Mouse (Mus musculus) thymus, postnatal 0 days (tissue): ENCODE measurements at regions not wholly inside any gene's neighbourhood (a gene's known extent, or its start where the extent isn't known, plus 50 kb on each side); places are given as distances from the start of the nearest gene placed in this dataset.
"Not testable (repeated sequence)": the region's sequence is repeated elsewhere in the genome, so short reads cannot be mapped to it uniquely, and the experiment has no call there.

Source experiments
- DNase-seq: peaks from one replicate; pipeline ENCODE4 v3.0.0-alpha.2; 2015; ENCODE audit warnings: low spot score

DNA sequence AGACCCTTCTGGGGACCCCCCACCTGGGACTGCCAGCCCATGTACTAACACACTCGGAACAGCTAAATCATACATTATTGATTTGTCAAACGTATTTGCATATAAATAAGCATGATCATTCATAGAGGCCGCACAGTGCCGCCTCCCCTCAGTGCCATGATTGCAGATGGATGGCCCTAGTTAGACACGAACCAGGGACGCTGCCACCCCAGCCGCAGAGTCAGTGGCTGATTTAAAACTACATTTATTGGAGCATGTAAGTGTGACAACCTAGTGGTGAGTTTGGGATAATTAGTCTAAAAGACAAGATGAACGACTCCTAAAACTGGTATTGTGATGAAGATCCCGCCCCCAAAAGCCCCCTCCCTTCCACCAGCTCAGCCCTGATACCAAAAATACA, 138.3 kb upstream of the Top1 start:
- DNase-seq: no peak

DNA sequence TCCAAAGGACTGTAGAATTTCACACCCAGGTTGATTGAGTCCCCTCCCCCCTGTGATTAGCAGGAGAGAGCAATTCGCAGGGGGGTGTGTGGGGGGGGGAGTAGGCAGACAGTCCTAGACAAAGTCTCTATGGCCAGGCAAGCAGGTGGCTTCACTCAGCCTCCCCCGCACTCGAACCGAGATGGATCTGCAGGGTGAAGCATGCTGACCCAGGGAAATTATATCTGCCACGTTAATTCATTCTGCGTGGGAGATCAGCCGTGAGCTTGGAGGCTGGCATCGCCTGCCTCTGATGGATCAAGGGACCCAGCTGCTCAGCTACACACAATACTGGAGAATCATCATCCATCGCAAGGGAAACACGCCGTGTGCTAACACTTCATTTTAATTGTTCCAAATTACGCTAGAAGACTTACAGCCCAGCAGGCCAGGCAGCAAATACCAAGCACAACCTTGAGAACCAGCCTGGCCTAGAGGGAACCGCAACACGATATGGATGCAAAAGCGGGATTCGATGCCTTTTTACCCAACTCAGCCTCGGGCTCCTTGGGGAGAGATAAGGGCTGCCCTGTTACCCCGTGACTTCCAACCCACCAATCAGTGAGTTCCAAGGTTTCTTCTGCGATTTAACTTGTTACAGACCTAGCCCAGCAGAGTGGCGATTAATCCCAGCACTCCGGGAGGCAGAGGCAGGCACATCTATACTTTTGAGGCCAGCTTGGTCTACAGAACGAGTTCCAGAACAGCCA, 137.7 kb upstream of the Top1 start:
- DNase-seq: no peak

DNA sequence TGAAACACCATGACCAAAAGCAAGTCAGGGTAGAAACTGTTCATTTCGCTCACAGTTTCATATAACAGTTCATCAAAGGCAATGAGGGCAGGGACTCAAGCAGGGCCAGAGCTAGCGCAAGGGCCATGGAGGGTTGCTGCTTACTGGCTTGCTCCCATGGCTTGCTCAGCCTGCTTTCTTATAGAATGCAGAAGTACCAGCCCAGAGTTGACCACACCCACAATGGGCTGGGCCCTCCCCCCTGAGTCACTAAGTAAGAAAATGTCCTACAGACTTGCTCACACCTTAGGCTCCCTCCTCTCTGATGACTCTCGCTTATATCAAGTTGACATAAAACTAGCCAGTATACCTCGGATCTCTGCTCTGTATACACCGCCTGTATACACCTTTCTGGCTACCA, 135.5 kb upstream of the Top1 start:
- DNase-seq: no peak

DNA sequence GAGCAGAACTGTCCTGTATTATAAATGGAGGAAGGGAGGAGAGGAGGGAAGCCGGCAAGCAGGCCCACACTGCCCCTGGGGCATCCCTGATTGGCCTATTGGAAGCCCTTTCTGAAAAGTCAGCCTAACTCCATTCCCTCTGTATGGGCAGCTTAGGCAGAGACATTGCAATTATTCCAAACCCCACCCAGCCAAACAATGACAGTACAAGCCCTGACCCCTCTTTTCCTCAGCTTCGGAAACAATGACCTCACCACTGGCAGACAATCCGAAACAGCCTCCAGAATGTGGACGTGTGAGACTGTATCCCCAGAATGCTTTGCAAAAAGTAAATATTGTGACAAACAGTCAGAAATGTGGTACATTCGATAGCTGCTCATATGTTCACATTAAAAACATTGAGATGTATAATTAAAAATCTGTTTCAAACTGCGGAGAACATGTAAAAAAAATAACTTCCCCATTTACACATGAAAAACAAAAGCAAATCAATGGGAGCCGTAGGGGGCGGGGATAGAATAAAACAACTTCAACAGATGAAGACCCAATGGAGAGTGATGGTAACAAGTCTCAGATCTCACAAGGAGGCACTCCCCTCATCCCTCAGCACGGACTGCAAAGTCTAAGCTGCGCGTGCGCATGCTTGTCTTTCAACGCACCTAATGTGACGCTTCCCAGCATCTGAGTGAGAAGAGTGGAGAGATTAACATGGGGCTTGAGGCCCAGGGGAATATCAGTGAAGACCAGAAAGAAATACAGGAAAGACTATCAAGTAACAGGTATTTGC, 134.9 kb upstream of the Top1 start:
- DNase-seq: no peak

DNA sequence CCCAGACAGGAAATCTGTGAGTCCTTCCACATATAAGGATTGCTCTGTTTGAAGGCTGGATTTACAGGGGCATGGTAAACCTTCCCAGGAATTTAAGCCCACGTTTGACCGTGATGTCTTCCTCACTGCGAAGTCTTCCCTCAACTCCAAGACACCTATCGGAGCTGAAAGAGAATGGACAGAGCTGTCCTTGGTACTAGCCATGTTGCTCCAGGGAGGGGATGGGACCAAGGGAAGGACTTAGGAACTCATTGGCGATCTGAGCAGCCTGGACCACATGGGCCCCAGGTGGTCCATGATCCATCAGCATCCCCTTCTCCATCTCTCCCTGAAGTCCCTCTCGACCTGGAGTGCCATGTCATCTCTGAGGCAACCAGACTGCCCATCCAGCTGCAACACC, 130.1 kb upstream of the Top1 start:
- no peak for DNase-seq

DNA sequence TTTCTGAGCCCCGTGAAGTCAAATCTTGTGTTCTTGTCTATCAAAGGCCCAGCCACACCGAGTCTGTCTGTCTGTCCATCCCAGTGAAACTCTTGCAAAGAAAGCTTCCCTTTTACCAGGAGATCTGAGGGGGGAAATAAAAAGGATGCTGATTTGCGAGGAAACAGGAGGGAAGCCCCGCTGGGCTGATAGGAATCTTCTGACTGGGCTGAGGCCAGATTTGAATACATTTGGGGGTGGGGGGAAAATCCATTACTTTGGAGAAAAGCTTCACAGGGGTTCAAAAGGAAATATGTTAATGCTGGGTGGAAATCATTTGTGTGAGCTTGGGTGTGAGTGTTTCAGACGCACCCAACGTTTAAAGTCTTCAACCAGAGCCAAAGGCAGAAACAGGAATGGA, 129.2 kb upstream of the Top1 start:
- no peak for DNase-seq

DNA sequence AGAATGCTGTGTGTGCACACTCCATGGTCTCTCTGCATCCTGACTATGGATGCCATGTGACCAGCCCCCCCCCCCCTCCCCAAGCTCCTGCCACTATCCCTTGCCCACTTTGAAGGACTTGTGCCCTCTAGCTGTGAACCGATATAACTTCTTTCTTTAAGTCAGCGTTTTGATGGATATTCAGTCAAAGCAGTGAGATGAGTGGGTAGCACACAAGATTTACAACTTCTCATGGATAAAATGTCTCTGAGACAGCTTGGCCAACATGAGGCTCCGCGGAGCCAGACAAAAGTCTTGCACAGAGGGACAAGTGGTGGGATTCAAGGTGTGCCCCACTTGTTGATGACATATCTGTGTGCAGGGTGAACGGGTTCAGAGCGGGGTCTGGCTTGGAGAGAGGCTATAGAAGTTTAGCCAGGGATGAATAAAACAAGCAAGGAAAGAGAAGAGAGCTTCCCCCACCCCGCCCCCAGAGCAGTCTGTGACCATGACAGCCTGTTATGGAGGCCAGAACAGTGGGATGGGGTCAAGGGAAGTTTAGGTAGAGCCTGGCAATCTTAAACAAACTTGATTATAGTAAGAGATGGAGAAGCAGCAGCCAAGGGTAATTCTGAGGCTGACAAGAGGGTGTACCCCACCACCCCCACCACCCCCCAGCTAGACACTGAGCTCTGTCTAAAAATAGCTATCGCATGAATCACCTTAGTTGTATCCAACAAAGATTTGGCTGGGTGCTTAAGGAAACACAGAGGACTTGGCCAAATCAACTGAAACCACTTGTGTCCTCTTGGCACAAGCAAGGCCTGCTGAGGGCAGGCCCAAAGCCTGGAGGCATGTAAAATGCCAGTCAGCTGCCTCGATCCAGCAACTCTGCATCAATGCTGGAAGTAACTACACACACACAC, 120.1 kb upstream of the Top1 start:
- DNase-seq: peak; percentile 20

DNA sequence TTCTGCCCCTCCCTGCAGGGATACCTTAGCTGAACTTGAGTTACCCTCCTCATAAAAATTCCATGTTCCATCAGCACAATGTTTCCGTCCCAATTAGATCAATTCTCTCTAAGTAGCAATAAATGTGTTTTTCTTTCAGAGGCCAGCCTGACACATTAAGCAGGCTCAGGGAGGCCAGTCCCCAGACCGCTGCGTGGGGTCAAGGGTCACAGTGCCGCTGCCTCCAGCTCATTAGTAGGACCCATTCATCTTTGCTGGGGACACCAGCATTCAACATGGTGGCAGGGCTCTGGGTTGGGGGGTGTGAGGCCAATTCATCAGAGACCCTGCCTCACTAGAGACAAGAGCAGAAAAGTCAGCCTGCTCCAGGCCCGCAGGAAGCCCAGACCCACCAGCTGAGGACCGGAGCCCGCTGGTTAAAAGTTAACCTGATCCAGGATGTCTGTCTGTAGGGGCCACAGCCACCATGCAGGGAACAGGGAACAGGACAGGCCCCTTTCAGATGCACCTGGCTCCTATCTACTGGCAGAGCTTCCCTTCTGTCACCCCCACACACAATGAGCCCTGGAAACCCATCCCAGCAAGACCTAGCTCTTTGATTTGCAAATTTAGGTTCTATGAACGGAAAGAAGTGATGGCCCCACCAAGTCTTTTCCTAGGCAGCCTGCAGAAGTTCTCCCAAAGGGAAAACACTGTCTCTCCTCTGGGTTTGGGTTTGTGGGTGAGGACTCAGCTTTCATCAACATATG, 119.1 kb upstream of the Top1 start:
- no peak for DNase-seq

DNA sequence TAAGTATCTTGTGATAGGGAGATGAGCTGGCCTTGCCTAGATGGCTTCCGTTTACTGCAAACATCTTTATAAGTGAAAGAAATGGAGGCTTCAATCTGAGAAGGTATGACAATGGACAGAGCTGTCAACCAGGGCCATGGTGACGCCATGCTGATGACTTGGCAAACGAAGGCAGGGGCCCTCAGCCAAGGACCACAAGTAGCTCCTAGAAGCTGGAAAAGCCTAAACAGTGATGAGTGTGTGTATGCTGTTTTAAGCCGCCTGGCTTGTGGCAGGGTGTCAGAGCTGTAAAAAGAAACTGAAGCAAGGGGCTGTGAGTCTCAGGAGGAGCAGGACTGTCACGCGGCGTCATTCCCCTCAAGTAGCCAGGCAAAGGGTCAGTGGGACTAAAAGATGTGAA, 116.4 kb upstream of the Top1 start:
- no peak for DNase-seq

DNA sequence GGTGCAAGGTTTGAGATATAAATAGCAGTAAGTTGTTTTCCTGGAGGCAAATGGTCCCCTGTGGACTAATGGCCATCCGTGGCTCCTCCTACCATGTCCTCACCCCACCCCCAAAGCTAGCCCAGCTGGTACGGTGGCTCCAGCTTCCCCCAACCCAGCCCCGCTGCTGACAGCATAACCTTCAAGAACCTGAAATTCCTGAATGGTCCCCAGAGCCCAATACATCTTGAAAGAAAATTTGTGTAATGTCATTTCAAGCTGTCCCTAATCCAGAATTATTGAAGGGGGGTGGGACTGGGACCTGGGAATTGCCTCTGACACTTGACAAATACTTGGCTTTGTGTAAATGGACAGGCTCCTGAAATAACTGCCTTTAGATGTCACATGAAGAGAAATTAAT, 115.3 kb upstream of the Top1 start:
- DNase-seq: no peak

DNA sequence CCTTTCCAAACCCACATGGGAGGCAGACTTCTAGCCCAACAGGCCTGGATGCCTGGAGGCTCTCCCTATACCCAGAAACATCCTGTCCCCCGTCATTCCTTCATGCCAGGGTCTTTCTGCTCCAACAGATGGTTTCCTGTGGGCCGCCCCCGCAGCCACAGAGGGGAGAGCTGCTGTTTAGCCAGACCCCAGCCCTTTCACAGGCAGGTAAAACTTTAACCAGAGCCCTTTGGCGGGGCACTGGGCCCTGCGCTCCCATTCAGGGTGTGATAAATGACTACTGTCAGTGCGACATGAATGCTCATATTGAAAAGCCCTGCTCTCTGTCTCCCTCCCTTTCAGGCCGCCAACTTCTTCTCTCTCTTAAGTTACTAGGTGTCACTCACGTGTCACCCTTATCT, 108.4 kb upstream of the Top1 start:
- no peak for DNase-seq

DNA sequence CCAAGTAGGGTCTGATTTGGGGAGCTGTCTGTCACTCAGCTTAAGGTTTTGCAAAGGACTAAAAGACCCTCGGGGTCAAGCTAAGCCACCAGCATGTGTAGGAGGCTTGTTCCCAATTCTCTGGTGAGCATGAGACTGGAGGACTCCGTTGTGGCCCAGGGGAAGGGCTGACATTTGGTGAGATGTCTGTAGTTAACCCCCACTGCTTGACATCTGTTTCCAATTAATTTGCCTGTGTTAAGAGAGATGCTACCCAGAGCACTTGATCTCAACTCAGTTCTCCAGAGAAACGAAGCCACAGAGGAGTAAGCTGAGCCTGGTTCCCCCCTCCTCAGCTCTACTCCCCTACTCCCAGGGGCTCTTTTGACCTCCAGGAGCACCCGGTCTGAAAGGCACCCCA, 100.2 kb upstream of the Top1 start:
- no peak for DNase-seq

DNA sequence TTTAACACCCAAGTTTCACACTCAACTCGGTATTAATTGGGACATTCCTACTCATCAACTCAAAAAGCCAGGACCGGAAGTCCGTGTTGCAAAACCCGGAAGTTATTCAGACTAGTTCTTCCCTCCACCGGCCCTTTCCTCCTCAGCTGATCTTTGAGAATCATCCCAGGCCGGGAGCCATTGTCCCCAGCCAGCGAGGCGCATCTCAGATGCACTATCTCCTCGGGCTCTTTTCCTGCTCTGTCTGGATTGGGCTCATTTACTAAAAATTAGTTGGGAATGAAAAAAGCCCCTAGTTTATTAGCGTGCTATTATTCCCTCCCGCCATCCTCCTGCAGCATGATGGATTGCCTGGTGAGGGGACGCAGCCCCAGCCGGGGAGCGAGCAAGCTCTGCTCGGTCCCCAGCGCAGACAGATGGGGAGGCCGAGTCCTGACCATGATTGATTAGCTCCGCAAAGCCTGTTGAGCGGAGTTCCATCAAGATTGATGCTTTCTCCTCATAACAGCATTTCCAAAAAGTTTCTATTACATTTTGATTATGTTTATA, 93.5 kb upstream of the Top1 start:
- no peak for DNase-seq

DNA sequence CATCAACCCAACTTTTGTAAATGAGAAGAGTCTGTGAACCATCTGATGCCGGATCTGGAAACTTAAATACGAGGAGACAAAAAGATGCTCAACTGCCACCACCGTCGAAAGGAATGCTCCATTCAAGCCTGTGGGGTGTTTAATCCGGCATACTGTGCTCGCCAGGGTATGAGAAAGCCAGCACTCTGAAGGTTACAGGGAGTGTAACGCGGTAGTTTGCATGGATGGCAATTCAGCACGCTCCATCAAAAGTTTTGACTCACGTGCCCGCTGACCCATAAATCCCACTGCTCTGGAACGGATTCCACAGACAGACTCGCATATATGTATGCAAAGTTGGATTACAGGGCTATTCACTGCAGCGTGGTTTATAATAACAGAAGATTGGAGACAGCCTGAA, 84.0 kb upstream of the Top1 start:
- no peak for DNase-seq

DNA sequence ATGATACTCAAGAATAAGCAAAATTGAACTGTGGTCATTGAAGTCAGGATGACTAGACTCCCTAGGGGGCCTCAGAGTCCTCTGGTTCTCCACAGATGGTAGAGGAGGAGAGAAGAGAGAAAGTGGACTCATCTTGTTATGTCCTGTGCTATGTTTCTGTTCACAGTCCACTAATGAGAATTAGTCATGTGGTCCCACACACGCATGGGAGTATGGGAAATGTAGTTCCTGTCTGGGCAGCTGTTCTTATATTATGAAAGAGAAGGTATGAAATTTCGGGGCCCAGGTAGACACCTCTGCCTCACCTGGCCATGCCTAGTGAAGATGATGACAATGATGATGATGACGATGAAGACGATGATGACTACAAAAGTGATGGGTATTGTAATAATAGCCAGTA, 77.9 kb upstream of the Top1 start:
- DNase-seq: no peak

DNA sequence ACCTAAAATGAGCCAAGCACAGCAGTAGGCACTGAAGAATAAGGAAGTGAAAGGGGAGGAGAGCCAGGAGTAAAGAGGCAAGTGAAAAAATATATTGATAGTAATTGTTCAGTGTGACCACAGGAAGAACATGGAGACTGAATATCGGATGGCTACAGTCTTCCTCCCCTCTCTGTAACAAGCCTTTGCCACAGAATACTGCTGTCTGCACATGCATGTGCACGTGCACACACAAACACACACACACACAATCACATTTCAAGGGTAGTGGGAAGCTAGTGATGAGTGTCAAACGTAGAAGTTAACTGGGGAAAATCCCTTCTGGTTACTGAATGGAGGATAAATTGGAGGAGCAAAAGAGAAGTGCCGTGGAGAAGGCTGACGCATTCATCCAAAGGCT, 76.2 kb upstream of the Top1 start:
- no peak for DNase-seq

DNA sequence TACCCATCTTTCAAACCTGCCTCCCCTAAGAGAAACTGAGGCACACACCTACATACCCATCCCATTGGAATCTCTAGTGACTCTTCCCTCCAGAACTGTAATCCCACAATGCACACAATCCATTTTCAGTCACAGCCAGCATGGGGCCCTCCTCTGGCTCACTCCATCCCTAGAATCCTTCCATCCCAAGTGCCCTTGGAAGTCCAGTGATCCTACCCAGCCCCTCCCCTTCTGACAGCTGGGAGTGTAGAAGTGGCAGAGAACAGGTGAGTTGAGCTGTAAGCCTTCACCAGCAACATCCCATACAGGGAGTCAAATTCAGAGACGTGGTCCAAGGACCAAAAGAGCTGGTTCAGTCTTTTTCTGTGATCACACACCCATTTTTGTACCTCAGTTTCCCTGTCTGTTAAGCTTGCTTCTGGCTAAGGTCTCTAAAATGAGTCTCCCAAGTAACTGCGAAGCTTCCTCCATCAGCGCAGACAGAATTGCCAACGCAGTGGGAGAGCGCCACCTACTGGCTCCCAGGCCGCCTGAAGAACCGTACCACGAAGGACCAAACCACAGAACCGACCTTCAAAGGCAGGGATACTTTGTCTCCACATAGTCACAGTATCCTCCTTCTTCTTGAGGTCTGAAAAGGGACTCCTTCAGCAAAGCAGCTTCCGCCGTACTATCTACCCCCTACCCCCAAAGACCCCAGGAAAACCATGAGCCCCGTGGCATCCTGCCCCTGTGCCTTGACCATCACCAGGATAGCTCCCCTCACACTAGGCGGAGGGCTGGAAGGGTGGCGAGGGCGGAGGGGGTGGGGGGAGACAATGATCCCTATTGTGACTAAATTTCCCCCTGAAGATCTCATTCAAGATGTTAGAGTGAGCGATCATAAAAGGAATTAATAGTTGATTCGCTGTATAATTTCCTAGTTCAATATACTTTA, 67.0 kb upstream of the Top1 start:
- DNase-seq: peak; percentile 83

DNA sequence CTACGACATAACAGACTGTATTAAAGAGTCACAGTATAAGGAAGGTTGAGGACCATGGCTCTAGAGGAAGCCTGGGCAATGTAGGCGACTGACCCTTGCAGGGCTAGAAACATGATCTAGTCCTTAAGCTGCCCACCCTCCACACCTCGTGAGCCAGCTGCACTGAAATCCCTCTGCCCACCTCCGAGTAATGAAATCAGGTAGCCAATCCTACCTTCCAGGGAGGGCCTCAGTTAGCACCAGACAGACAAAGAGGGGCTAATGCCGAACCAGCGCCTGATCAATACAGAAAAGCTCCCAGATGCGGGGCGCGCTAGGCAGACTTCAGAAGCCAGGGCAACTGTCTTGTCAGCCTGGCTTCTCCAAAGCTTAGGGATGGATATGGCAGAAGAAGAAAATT, 65.4 kb upstream of the Top1 start:
- DNase-seq: no peak

DNA sequence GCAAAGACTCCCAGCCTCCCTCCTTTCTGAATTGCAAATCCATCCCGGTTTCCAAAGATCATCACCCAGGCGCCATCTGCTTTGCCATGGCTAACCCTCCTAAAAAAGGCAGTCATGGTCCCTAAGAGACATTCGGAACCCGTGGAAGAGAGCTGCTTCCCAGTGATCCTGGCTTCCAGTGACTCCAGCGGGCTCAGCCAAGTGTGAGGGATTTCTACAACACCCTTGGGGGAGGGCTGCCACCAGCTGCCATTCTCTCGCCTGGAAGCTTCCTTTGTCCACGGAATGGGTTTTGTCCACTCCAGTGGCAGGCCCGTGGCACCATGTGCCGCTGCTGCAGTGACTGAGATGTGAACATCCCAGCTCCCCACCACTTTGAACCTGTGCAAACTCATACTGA, 64.7 kb upstream of the Top1 start:
- no peak for DNase-seq

DNA sequence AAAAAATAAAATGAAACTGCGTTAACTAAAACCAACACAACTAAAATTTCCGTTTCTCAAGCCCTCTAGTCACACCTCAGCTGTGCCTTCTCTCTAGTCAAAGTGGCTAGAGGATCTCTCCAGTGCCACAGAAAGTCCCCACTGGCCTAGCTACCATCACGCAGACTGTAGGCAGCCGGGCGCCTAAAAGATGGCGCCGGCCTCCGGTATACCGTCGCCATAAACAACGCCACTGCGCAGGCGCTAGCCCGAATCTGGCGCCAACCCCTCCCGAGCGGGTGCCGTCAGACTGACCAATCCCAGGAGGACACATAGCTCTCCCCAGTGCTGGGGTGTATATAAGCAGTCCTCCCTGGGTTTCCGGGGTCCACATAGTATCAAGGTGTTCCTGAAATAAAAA, 62.7 kb upstream of the Top1 start:
- not testable (repeated sequence) for DNase-seq
